ENCODE assay signal across 10 mouse cellular contexts in the genomic region with DNA sequence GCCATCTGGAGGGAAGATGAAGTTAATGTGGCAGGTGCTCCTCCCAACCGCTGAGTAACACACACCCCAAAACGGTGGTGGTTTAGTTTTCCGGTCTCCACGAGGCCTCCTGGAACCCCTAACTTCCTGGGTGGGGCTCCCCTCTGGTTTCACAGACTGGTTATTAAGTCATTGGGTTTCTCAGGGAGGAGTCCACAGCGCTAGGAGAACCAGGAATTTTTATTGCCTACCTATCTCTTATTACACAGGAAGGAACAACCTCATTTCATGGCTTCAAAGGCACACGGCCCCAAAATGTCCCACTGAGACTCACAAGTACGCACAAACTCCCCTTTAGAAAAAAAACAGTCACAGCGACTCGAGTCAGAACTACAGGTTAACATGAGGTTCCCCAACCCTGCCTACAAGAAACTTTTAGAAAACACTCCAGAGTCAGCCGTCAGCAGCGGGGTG. TPM values are rescaled to one million over a fixed set of nuclear protein-coding genes. Genes with fewer than 3 reads are reported as not detected.
DNase-seq lines count a peak whose midpoint lies in the region; ATAC-seq and TF ChIP-seq lines count a peak whose summit lies in the region.
"Had no signal": no experiment of that assay in that cellular context is flagged by ENCODE, and none has a peak within 500 bp of the region (broad histone marks: within the 10 kb centered on the region; RNA-seq: fewer than 3 reads in every experiment).

No protein-coding gene starts in this region.

- no peak overlapping the region for H3K9ac ChIP-seq in kidney, embryonic 15.5 days
- H3K9ac ChIP-seq in MEL (ENCODE audit: control insufficient read depth, low read depth, low read length, poor library complexity, severe bottlenecking): no peak overlapping the region

- peaks cover 76% of the 10 kb centered on the region for H3K4me1 ChIP-seq in kidney, embryonic 15.5 days
- peaks cover 48% of the 10 kb centered on the region for H3K4me1 ChIP-seq in kidney, adult 2 months (ENCODE audit: control insufficient read depth, insufficient read depth, low read length)
- H3K4me1 ChIP-seq in MEL (ENCODE audit: control insufficient read depth in 1 of 2, insufficient read depth in 2 of 2, low read length in 2 of 2): peaks cover 3 to 10% of the 10 kb centered on the region in 2 experiments

- TF ChIP-seq POLR2A in kidney, adult 2 months (IDR thresholded peaks at IDR 0.05; ENCODE audit: low read depth, low read length): no peak
- TF ChIP-seq POLR2A in MEL (IDR thresholded peaks at IDR 0.05; ENCODE audit: control insufficient read depth in 1 of 2, insufficient read depth in 1 of 2, low read depth in 1 of 2, low read length in 2 of 2, poor library complexity in 1 of 2): no peak

- no peak overlapping the region for H3K4me3 ChIP-seq in kidney, embryonic 15.5 days (replicated peaks)
- no peak overlapping the region for H3K4me3 ChIP-seq in kidney, adult 2 months (ENCODE audit: insufficient read depth, low read depth, low read length)
- no peak overlapping the region for H3K4me3 ChIP-seq in MEL (ENCODE audit: control insufficient read depth in 1 of 2, insufficient read depth in 1 of 2, low read depth in 2 of 2, low read length in 2 of 2)

- H3K79me2 ChIP-seq in MEL (ENCODE audit: control insufficient read depth, insufficient read depth, low read length, poor library complexity): no peaks in the 10 kb centered on the region

- 18% methylated on average over 11 of the region's 11 CpGs for WGBS in kidney, embryonic 15.5 days
- WGBS in kidney, adult 2 months: 33% methylated on average over 11 of the region's 11 CpGs

- H3K27ac ChIP-seq in kidney, embryonic 15.5 days: peak overlapping the region; percentile 85
- no peak overlapping the region for H3K27ac ChIP-seq in kidney, adult 2 months (ENCODE audit: insufficient read depth, low read depth, low read length)
- peak overlapping the region; percentile 14 for H3K27ac ChIP-seq in MEL (ENCODE audit: control insufficient read depth, low read depth, low read length)

- no peaks in the 10 kb centered on the region for H3K27me3 ChIP-seq in kidney, embryonic 15.5 days
- no peaks in the 10 kb centered on the region for H3K27me3 ChIP-seq in kidney, adult 2 months (replicated peaks; ENCODE audit: control insufficient read depth, insufficient read depth, low read length)
- H3K27me3 ChIP-seq in MEL (ENCODE audit: control insufficient read depth in 1 of 2, insufficient read depth in 2 of 2, low read length in 2 of 2): no peaks in the 10 kb centered on the region

- TF ChIP-seq EP300 in MEL (IDR thresholded peaks at IDR 0.05; ENCODE audit: low read depth in 1 of 2, low read length in 2 of 2): no peak

- TF ChIP-seq RAD21 in MEL (IDR thresholded peaks at IDR 0.05; ENCODE audit: low read depth, low read length): no peak

- no peaks in the 10 kb centered on the region for H3K9me3 ChIP-seq in kidney, embryonic 15.5 days (replicated peaks)
- H3K9me3 ChIP-seq in MEL (replicated peaks; ENCODE audit: insufficient read depth, low read length): no peaks in the 10 kb centered on the region

- no peak for ATAC-seq in kidney, embryonic 15.5 days (replicated peaks; ENCODE audit: low FRiP score)
- ATAC-seq: midbrain, embryonic 16.5 days had no signal

- no peak for DNase-seq in kidney, adult 2 months
- DNase-seq in MEL (ENCODE audit: low read depth, low spot score) (peak; percentile 22), MN1 (ENCODE audit: low spot score) (no peak)
- DNase-seq in induced T-regulatory cell, adult 2 months (ENCODE audit: low read depth): peak; percentile 90
- peak; percentile 81 for DNase-seq in naive thymus-derived CD4-positive, alpha-beta T cell, adult 2 months (ENCODE audit: low read depth)
- no peak for DNase-seq in cerebellum, adult 11-12 months
- DNase-seq in right cerebral cortex, postnatal 25 days: no peak
- DNase-seq: adrenal gland, postnatal 10 days had no signal

- H3K36me3 ChIP-seq in kidney, embryonic 15.5 days: peaks cover 67% of the 10 kb centered on the region
- peaks cover 22% of the 10 kb centered on the region for H3K36me3 ChIP-seq in kidney, adult 2 months (ENCODE audit: control insufficient read depth, insufficient read depth, low read length)
- H3K36me3 ChIP-seq in MEL (ENCODE audit: control insufficient read depth in 1 of 2, insufficient read depth in 2 of 2, low read length in 2 of 2): peaks cover 3 to 9% of the 10 kb centered on the region in 2 experiments; a peak in 3 of 4 replicates

- H3K4me2 ChIP-seq in kidney, embryonic 15.5 days: no peak overlapping the region

- TF ChIP-seq CTCF in kidney, adult 2 months (conservative IDR thresholded peaks at IDR 0.05; ENCODE audit: insufficient read depth, insufficient read length, low read depth, low read length): no peak
- TF ChIP-seq CTCF in MEL (IDR thresholded peaks at IDR 0.05 in 2 of 3, conservative IDR thresholded peaks at IDR 0.05 in 1 of 3; ENCODE audit: control insufficient read depth in 1 of 3, insufficient read depth in 1 of 3, low read depth in 2 of 3, low read length in 3 of 3, poor library complexity in 1 of 3, severe bottlenecking in 1 of 3): no peak

TF ChIP-seq in MEL, 35 proteins besides CTCF, POLR2A, EP300 and RAD21:
- no peak for TF ChIP-seq USF2 (IDR thresholded peaks at IDR 0.05; ENCODE audit: borderline replicate concordance in 1 of 2, insufficient read depth in 1 of 2, low read depth in 1 of 2, low read length in 2 of 2)
- TF ChIP-seq SIN3A (IDR thresholded peaks at IDR 0.05; ENCODE audit: low read length): no peak
- TF ChIP-seq ELF1 (IDR thresholded peaks at IDR 0.05; ENCODE audit: low read depth, low read length): no peak
- TF ChIP-seq GABPA (IDR thresholded peaks at IDR 0.05; ENCODE audit: low read depth, low read length): no peak
- TF ChIP-seq MYC (IDR thresholded peaks at IDR 0.05; ENCODE audit: low read depth, low read length): no peak
- TF ChIP-seq MXI1 (IDR thresholded peaks at IDR 0.05; ENCODE audit: low read depth, low read length): no peak
- no peak for TF ChIP-seq JUND (IDR thresholded peaks at IDR 0.05; ENCODE audit: low read depth, low read length)
- TF ChIP-seq MYB (IDR thresholded peaks at IDR 0.05; ENCODE audit: low read depth, low read length): no peak
- TF ChIP-seq NRF1 (IDR thresholded peaks at IDR 0.05; ENCODE audit: insufficient read depth, low read depth, low read length, poor library complexity, severe bottlenecking): no peak
- no peak for TF ChIP-seq MAFK (IDR thresholded peaks at IDR 0.05; ENCODE audit: borderline replicate concordance, low read depth, low read length)
- no peak for TF ChIP-seq ETS1 (IDR thresholded peaks at IDR 0.05; ENCODE audit: low read depth, low read length)
TF ChIP-seq in MEL: peak in this region for 0.

RNA-seq across cellular contexts. Expression of gene Ezr, which starts 38.8 kb away (rescaled TPM):
- polyA plus RNA-seq in kidney, embryonic 15.5 days (2015; fragmentation: Nextera tagmentation; extraction: Ambion mirVana): 182 and 184 TPM in 2 replicates
- polyA plus RNA-seq in kidney, adult 2 months (2012; rRNA removed): 129 and 152 TPM in 2 replicates
- total RNA-seq in MEL (2012; rRNA removed): 43.0 and 48.7 TPM in 2 replicates
- 10 to 100 TPM in 1 of 2 experiments, not detected in 1; 88.7 TPM for polyA plus RNA-seq in MEL (2012; ENCODE audit: insufficient read depth in 1 of 2, insufficient read length in 2 of 2, low read depth in 1 of 2, low replicate concordance in 2 of 2, missing spikeins in 1 of 2)

Comparison
In these comparisons a context has a peak if more than half of its experiments do, and no peak if none do; other contexts are left out.
1. DNase-seq: peak in MEL (single experiment), induced T-regulatory cell, adult 2 months (single experiment) and naive thymus-derived CD4-positive, alpha-beta T cell, adult 2 months (single experiment); none in kidney, adult 2 months (single experiment), cerebellum, adult 11-12 months (single experiment), right cerebral cortex, postnatal 25 days (single experiment) and MN1 (single experiment).